Mouse (Mus musculus): ENCODE measurements around the gene Zfp473.

GRCm38 (mm10) chr7:44685531-44686402 is 65.1 kb downstream of the Zfp473 start:
- TF ChIP-seq CTCF (IDR thresholded peaks at IDR 0.05; ENCODE audit: borderline replicate concordance, extremely low read depth, insufficient read depth, insufficient read length) (no peak), POLR2A (IDR thresholded peaks at IDR 0.05; ENCODE audit: borderline replicate concordance, extremely low read depth, insufficient read depth, insufficient read length, poor library complexity, severe bottlenecking) (no peak)

Measured in brain, embryonic 14.5 days (tissue).